Mouse (Mus musculus): ENCODE data around the gene Ubash3a.

The Ubash3a gene

GRCm38 (mm10) chr17:31216068-31216955, 8.6 kb downstream of the Ubash3a start:
- intact Hi-C loops (cut with DNase I), result no loop called here

DNA sequence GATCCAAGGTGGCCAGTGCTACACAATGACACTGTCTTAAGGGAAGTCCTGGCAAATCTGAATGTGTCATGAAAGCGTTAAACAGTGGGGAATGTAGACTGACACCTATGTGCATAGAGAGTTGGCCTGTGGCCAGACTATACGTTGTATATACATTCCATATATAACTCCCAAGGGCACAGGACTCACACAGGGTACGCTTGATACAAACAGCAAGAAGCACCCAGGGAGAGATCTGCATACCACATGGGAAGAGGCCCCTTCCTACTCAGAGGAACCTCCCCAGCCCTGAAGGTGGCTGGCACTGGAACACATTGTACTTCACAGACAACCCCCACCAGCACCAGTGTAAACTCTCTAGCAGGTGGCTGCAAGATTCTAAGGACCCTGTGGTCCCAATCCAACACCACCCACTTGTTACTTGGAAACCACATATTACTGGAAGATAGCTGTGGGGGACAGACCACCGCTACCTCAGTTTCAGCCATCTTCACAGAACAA, 15.2 kb downstream of the Ubash3a start:
- intact Hi-C loops (cut with DNase I), result no loop called here

DNA sequence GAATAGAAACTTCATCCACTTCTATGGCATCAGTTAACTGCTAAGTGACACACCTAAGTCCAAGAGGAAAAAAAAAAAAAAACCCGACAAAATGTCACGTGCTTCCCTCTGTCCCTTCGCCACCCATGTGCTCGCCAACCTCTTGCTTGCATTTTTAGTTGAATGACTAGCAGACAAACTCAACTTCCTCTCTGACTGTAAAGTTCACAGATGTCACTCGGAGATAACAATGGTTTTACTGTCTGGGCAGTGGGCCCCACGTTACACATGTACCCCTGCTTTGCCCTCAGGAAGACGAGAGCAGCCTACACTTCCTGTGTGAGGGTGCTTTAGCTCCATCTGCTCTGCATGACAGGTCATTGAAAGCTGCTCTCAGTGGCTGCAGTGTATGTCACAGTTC, 16.2 kb downstream of the Ubash3a start:
- intact Hi-C loops (cut with DNase I), result no loop called here

- intact Hi-C loops (cut with DNase I), result no loop called here
Measured at GRCm38 (mm10) chr17:31224591-31224990, 16.9 kb downstream of the Ubash3a start.

GRCm38 (mm10) chr17:31226368-31226767, 18.7 kb downstream of the Ubash3a start:
- intact Hi-C loops (cut with DNase I), result no loop called here

- intact Hi-C loops (cut with DNase I), result no loop called here
Measured at GRCm38 (mm10) chr17:31226931-31227330, 19.3 kb downstream of the Ubash3a start.

DNA sequence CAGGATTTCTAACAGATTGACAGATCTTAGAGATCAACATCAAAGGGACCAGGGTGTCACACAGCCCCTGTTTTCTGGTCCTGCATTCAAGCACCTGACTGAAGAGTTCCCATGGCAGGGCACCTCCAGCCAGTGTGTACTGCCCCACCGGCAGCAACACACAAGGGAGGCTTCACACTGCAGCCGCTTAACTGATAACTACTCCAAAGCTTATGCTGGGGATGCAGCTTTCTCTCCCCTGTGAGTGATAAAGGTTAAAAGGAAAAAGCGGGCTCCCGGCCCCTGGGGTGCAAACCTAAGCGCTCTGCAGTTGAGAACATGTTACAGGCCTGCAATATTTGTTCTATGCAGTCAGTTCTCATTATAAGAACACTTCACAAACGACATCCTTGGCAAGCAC, 24.1 kb downstream of the Ubash3a start:
- intact Hi-C loops (cut with DNase I), result no loop called here

DNA sequence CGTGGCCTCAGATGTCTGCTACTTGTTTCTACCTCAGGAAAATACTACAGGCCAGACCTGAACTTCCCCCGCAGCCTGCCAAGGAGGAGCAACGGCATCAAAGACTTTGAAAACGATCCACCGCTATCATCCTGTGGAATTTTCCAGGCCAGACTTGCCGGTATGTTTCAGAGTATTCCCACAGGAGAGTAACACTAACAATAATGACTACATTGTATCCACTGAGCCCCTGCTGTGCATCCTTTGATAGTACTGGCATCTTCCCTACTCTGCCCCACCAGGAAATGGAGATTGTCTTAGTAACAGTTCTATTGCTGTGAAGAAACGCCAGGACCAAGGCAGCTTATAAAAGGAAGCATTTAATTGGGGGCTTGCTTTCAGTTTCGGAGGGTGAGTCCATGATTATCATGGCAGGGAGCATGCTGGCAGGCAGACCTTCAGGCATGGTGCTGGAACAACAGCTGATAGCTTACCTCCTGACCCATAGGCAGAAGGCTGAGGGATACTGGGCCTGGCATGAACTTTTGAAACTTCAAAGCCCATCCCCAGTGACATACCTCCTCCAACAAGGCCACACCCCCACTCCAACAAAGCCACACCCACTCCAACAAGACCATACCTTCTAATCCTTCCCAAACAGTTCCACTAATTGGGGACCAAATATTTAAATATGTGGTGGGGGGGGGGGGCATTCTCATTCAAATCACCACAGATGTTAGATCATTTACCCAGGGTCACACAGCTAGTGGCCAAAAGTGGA, 24.8 kb downstream of the Ubash3a start:
- intact Hi-C loops (cut with DNase I), result no loop called here

DNA sequence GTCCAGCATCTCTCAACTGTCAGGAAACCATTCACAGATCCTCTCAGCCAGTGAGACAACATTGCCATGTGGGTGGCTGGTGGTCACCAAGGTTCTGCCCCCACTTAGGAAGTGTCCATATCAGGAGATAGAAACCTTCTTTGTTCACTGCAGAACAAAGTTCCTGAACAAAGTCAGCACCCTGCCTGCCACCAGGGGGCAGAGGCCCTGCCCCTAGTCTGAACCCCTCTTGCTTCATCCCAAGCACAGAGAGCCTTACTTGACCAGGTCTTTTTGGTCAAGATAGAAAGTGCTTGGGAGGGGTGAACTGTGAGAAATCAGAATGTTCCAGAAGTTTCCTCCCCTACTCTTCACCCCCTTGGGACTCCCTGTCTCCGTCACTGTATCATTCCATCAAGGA, 28.2 kb downstream of the Ubash3a start:
- intact Hi-C loops (cut with DNase I), result no loop called here

- intact Hi-C loops (cut with DNase I), result no loop called here
Measured at GRCm38 (mm10) chr17:31238234-31239020, 30.8 kb downstream of the Ubash3a start.

DNA sequence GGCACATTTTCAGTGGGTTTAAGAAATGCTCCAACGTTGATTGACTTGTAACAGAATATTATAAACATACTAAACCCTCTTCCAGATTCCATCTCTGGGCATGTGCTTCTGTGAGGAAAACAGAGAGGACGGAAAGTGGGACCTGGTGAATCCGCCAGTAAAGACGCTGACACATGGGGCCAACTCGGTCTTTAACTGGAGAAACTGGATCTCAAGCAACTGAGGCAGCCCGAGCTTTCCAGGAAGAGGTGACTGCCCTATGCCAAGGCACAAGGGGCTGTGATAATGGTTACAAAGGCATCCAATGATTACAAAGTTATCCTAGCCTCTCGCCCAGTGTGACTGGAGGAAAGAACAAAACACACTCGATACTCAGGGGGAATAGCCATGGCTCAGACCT, 33.5 kb downstream of the Ubash3a start:
- intact Hi-C loops (cut with DNase I), result no loop called here

DNA sequence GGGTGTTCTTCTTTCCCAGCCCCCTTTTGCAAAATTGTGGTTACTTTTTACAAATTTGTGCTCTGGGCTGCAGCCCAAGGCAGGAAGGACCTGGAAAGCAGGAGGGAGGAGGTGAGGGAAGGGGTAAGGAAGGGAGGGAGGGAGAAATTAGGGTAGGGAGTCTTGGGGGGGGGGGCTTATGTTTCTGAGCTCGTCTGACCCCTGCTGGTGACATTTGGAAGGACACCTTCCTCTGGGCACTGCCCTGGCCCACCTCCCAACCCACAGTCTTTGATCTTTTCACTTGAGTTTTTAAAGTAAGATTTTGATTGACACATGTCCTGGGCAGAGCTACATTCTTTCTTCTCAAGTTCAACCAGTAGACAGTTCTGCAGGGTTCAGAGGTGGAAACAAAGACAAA, 35.1 kb downstream of the Ubash3a start:
- intact Hi-C loops (cut with DNase I), result loop anchor here (2.0 kb wide), 1 partner anchor 104 kb away; no protein-coding TSS in a partner anchor

GRCm38 (mm10) chr17:31245321-31245720, 37.6 kb downstream of the Ubash3a start:
- intact Hi-C loops (cut with DNase I), result no loop called here

GRCm38 (mm10) chr17:31247144-31247543, 39.5 kb downstream of the Ubash3a start:
- intact Hi-C loops (cut with DNase I), result no loop called here

DNA sequence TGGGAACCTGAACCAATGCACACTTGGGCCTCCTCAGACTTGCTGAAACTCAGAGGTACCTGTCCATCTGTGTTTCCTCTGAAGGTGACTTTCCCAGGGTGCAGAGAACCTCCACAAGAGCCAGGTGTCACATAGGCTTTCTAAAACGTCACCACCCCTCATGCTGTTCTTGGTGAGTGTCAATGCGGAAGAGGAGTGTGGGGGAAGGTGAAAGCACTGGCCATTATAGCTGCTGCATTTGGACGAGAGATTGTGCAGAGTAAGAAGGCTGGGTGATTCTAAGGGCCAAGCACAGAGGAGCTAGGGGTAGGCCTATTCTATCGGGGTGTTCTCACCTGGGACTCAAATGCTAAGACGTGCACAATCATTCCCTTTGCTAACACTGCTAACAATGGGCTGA, 46.3 kb downstream of the Ubash3a start:
- intact Hi-C loops (cut with DNase I), result loop anchor here (1.0 to 2.0 kb wide), 2 partner anchors 17 to 55 kb away; no protein-coding TSS in a partner anchor

GRCm38 (mm10) chr17:31254463-31254931, 46.8 kb downstream of the Ubash3a start:
- intact Hi-C loops (cut with DNase I), result loop anchor here (1.0 to 2.0 kb wide), 2 partner anchors 16 to 55 kb away; no protein-coding TSS in a partner anchor

DNA sequence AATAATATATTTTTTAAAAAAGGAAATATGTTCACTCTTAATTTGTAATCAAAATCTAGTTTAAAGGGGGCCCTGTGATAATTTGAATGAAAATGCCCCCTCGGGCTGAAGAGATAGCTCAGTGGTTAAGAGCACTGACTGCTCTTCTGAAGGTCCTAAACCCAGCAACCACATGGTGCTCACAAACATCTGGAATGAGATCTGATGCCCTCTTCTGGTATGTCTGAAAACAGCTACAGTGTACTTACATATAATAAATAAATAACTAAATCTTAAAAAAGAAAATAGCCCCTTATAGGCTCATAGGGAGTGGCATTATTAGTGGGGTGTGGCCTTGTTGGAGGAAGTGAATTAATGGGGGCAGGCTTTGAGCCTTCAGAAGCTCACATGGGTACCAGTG, 49.5 kb downstream of the Ubash3a start:
- intact Hi-C loops (cut with DNase I), result loop anchor here (5.0 kb wide), 1 partner anchor 90 kb away; no protein-coding TSS in a partner anchor

DNA sequence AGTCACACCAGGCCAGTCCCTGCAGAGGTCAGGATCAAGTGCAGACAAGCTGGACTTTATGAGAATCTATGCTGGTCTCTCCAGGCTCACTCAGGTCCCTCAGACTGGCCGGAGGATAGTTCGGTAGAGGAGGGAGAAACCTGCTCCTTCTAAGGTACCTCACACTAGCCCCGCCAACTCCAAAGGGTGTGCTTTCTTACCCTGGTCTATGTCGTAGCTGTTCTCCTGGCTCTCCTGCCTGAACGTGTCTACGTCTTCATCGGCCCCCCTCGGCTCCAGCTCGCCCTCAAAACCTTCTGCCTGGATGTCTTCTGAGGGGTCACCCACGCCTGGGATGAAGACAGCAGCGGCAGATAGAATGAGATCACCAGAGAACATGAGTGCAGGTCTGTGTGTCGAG, 50.2 kb downstream of the Ubash3a start:
- intact Hi-C loops (cut with DNase I), result loop anchor here (5.0 kb wide), 1 partner anchor 89 kb away; no protein-coding TSS in a partner anchor

DNA sequence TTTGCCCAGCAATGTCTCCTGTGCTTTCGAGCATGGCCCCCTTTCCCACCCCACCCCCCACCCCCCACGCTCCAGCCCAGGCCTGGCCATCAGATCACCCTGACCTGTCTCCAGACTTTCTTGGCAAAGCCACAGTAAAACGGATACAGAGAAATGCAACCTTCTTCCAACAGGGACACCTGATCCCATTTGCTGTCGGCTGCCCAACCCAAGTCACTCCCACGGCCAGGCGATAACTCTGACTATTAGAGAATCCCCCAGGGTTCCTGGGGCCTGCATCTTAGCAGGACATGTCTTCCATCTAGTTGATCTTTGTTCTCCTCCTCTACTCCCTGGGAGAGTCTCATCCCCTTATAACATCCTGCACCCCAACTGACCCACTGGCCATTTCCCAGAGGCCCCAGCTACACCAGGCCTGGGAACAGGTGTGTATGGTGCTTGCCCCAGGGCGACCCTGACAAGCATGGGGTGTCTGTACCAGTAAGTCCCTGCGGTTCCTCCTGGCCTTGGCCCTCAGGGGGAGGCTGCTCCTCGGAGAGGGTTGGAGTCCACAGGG, 50.7 kb downstream of the Ubash3a start:
- intact Hi-C loops (cut with DNase I), result loop anchor here (5.0 kb wide), 1 partner anchor 89 kb away; no protein-coding TSS in a partner anchor

- intact Hi-C loops (cut with DNase I), result loop anchor here (5.0 kb wide), 1 partner anchor 88 kb away; no protein-coding TSS in a partner anchor
Measured at GRCm38 (mm10) chr17:31259145-31259544, 51.5 kb downstream of the Ubash3a start.

Data from adrenal gland (tissue).